Mouse (Mus musculus) megakaryocyte, embryonic 14.5 days (primary cell): ENCODE measurements around the gene Unc119. TPM values are rescaled to one million over a fixed set of nuclear protein-coding genes. Genes with fewer than 3 reads are reported as not detected.

Source experiments
- H3K27me3 ChIP-seq: replicated peaks from 2 replicates; pipeline ENCODE3; 2012; ENCODE audit warnings: inconsistent platforms
- H3K36me3 ChIP-seq: replicated peaks from 2 replicates; pipeline ENCODE3; 2012; ENCODE audit warnings: low read length, inconsistent platforms, mixed read lengths
- H3K4me1 ChIP-seq: 2 replicates; pipeline ENCODE4 v1.6.1; 2012; ENCODE audit warnings: inconsistent platforms
- H3K4me3 ChIP-seq: replicated peaks from 2 replicates; pipeline ENCODE3; 2012; ENCODE audit warnings: moderate library complexity, mild to moderate bottlenecking, inconsistent platforms
- H3K9me3 ChIP-seq: 2 replicates; pipeline ENCODE4 v1.6.1; 2012; ENCODE audit warnings: inconsistent platforms
- FLI1 ChIP-seq: IDR thresholded peaks from 2 replicates; pipeline ENCODE4 v1.6.1; 2012; ENCODE audit warnings: low read length, inconsistent platforms, mixed read lengths
- GATA1 ChIP-seq: IDR thresholded peaks from 3 replicates; pipeline ENCODE4 v1.6.1; 2012; ENCODE audit warnings: mixed read lengths, low read length, inconsistent platforms, borderline replicate concordance
- polyA plus RNA-seq: library from polyadenylated mRNA; stranded (reverse); fragments of >175 nt; gene quantifications from 2 replicates; pipeline ENCODE4 v1.2.3, GENCODE M21; 2012; ENCODE audit warnings: low replicate concordance; ENCODE audit not compliant: insufficient read depth

Unc119 gene
- polyA plus RNA-seq, 1 experiment: 574 TPM

DNA sequence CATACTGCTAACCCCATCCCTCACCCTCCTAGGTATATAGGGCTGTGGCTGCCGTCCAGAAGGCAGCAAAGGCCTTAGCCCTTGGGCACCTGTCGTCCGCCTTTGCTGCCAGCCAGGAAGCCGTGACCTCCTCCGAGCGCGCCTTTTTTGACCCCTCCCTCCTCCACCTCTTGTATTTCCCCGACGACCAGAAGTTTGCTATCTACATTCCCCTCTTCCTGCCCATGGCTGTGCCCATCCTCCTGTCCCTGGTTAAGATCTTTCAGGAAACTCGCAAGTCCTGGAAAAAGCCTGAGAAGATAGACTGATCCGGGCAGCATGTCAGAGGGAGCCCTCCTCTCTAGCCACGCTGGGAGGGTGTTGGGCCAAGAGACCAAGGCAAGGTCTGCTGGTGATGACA, 1.6 kb upstream of the Unc119 start:
- H3K4me1 ChIP-seq: peaks cover 52% of the 10 kb centered on the region
- peak overlapping the region; percentile 46 for H3K4me3 ChIP-seq
- TF ChIP-seq GATA1 (no peak), FLI1 (no peak)
- H3K27me3 ChIP-seq: no peaks in the 10 kb centered on the region
- peaks cover 70% of the 10 kb centered on the region for H3K36me3 ChIP-seq
- no peaks in the 10 kb centered on the region for H3K9me3 ChIP-seq

DNA sequence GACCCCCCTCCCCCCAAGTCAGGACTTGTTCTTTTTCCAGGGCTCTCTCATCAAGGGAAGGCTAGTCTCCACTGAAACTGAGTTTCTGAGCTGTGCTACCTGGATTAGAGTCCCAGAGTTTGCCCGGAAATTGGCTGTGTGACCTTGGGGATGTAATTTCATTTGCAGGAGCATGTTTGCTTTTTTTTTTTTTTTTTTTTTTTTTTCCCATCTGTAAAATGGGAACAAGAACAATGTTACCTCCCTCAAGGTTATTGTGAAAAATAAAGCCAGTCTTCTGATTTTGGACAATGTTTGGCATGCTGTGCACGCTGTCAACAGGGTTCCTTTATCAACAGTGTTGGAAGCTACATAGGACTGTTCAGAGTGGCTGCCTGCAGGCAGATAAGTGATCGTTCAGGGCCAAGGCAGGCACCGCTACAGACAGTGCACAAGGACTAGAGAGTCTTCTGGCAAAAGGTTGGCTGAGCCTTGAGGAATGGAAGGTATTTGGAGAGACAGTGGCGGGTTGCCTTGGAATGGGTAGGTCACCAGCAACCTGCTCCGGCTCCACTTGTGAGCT, 1.1 kb downstream of the Unc119 start:
- peaks cover 73% of the 10 kb centered on the region for H3K36me3 ChIP-seq
- no peaks in the 10 kb centered on the region for H3K9me3 ChIP-seq
- TF ChIP-seq GATA1 (no peak), FLI1 (no peak)
- H3K27me3 ChIP-seq: no peaks in the 10 kb centered on the region
- H3K4me1 ChIP-seq: peaks cover 79% of the 10 kb centered on the region
- H3K4me3 ChIP-seq: peak overlapping the region; percentile 98

DNA sequence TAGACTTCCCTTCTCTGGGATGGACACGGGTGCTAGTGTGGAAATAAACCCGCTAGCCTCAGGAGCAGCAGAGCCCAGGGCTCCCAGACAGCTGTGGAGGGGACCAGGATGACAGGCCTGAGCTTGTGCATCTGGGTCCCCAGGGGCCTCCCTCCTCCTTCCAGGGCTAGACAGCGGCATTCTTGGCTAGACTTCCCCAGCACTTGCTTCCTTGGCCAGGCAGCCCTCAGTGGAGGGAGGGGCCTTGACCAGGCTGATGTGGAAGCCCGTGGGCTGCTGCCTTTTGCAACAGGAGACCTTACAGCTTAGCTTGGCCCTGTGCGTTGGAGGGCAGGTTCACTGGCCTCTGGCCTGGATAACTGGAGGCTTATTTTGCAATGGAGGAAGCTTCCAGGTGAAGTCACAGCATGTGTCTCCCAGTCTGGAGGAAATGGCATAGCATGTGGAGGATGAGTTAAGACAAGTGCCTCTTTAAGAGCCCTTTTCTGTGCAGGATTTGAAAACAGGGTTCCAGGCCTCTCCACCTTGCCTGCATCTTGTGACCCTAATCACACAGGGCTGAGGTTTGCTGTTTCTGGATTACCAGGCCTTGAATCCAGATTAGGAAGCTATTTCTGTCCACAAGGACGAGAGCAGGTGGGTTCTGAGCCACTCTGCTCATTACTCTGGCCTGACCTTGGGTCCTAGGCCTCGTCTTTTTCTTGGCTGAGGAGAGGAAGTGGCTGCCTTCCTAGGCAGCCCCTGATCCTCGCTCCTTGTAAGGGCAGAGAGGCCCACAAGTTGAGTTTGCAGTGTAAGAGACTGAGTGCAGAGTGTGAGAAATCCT, 1.8 kb downstream of the Unc119 start:
- peaks cover 86% of the 10 kb centered on the region for H3K4me1 ChIP-seq
- TF ChIP-seq GATA1: no peak
- TF ChIP-seq FLI1: no peak
- H3K36me3 ChIP-seq: peaks cover 73% of the 10 kb centered on the region
- H3K9me3 ChIP-seq: no peaks in the 10 kb centered on the region
- no peaks in the 10 kb centered on the region for H3K27me3 ChIP-seq
- peak overlapping the region; percentile 98 for H3K4me3 ChIP-seq

DNA sequence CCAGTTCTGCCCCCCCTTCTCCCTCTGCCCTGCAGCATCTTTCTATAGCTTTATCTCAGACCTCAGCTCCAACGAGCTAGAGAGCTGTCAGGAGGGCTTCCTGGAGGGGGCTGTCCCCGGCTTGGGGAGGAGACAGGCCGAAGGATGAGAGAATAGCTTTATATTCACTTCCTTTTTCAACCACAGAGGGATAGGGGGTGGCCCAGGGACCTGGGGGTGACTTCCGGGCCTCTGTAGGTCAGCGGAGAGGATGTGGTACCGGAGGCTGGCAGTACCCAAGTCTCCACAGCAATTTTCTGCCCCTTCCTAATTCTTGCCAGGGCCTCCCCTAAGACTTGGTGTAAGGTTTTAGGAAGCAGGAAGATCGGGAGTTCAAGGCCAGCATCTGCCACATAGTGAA, 2.5 kb downstream of the Unc119 start:
- Histone ChIP-seq H3K4me1 (peaks cover 90% of the 10 kb centered on the region), H3K4me3 (peak overlapping the region; percentile 98), H3K9me3 (no peaks in the 10 kb centered on the region), H3K36me3 (peaks cover 70% of the 10 kb centered on the region), H3K27me3 (no peaks in the 10 kb centered on the region)
- TF ChIP-seq FLI1: peak; percentile 81
- TF ChIP-seq GATA1: no peak

DNA sequence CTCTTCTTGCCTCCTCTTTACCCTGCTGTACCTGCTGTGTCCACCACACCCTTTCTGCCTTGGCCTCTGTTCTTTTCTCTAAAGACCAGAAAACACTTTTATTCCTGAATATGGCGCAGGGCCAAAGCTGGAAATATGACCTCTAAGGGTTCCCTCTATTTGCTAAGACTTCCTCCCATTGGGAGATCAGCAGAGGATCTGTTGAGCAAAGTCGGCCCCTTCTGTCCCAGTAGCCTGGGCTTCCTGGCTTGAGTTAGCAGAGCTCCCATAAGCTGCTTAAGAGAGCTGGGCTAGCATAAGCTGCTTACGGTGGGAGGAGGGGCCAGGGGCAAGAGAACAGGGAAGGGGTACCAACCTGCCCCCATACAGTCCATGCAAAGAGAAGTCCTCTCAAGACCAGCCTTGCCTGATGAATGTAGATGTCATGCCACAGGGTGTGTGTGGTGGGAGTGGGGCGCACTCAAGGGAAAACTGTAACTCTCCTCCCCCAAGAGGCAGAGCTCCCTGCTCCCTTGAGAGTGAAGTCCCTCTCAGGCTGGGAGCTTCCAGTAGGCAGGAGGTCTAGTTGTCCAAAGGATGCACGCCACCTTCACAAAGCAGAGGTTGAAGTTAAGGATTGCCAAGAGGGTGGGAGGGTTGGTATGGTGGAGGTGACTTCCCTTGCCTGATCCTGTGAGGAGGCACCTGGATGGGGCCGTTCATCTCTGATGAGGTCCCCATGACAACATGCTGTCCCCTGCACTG, 3.2 kb downstream of the Unc119 start:
- no peak for TF ChIP-seq GATA1
- no peak for TF ChIP-seq FLI1
- Histone ChIP-seq H3K4me3 (peak overlapping the region; percentile 98), H3K4me1 (peaks cover 83% of the 10 kb centered on the region), H3K27me3 (no peaks in the 10 kb centered on the region), H3K36me3 (peaks cover 63% of the 10 kb centered on the region), H3K9me3 (no peaks in the 10 kb centered on the region)

DNA sequence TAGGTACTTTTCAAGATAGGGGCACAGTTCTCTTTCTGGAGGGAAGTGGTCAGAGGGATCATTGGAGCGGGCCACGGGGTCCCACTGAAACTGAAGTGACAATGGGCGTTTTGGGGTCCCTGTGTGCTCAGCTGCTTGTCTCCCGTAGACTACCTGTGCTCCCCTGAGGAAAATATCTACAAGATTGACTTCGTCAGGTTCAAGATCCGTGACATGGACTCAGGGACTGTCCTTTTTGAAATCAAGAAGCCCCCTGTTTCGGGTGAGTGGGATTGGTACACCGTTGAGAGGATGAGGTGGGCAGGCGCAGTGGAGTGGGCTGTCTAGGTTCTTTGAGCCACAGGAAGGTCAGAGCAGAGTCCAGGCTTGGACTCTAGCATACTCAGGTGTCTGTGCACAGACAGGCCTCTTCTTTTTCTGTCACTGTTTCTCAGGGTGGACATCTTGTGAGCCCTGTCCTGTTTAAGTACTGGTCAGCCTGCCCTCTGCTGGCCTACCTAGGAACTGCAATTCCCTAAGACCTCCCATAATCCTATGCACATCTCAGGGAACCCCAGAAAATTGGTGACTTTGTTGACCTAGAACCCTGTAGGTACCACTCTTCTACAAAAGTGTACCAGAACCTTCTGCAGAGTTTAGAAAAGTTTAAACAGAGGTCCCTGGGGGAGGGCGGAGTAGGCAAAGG, 3.9 kb downstream of the Unc119 start:
- Histone ChIP-seq H3K9me3 (no peaks in the 10 kb centered on the region), H3K36me3 (peaks cover 60% of the 10 kb centered on the region), H3K27me3 (no peaks in the 10 kb centered on the region), H3K4me3 (peak overlapping the region; percentile 98), H3K4me1 (peaks cover 76% of the 10 kb centered on the region)
- TF ChIP-seq FLI1: no peak

DNA sequence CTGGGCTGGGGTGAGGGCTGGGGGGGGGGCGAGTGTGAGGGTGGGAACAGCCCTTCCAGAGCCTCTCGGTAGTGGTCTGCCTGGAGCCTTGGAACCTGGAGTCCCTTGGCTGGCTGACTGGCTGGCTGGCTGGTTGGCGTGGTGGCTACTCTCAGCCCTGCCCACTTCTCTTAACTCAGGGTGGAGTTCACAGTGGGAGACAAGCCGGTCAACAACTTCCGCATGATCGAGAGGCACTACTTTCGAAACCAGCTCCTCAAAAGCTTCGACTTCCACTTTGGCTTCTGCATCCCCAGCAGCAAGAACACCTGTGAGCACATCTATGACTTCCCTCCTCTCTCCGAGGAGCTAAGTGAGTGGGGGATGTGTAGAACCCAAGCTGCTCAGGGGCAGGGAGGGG, 4.6 kb downstream of the Unc119 start:
- no peak for TF ChIP-seq FLI1
- no peak for TF ChIP-seq GATA1
- Histone ChIP-seq H3K4me3 (no peak overlapping the region), H3K27me3 (no peaks in the 10 kb centered on the region), H3K36me3 (peaks cover 58% of the 10 kb centered on the region), H3K4me1 (peaks cover 75% of the 10 kb centered on the region), H3K9me3 (no peaks in the 10 kb centered on the region)

DNA sequence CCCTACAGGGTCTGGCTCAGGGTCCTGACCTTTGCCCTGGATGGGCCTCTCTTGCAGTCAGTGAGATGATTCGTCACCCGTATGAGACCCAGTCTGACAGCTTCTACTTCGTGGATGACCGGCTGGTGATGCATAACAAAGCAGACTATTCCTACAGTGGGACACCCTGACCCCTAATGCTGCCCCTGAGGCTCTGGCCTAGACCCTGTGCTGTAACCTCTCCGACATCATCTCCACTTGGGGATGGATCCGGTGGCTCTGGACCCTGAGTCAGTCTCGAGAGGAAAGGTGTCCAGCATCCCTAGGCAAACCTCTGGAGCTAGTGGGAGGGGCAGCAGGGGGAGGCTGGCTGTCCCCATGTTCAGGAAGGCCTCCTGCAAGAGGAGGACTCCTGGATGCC, 5.2 kb downstream of the Unc119 start:
- peak overlapping the region; percentile 4 for H3K4me3 ChIP-seq
- no peaks in the 10 kb centered on the region for H3K27me3 ChIP-seq
- H3K9me3 ChIP-seq: no peaks in the 10 kb centered on the region
- peaks cover 78% of the 10 kb centered on the region for H3K4me1 ChIP-seq
- H3K36me3 ChIP-seq: peaks cover 58% of the 10 kb centered on the region
- TF ChIP-seq FLI1: no peak
- no peak for TF ChIP-seq GATA1

DNA sequence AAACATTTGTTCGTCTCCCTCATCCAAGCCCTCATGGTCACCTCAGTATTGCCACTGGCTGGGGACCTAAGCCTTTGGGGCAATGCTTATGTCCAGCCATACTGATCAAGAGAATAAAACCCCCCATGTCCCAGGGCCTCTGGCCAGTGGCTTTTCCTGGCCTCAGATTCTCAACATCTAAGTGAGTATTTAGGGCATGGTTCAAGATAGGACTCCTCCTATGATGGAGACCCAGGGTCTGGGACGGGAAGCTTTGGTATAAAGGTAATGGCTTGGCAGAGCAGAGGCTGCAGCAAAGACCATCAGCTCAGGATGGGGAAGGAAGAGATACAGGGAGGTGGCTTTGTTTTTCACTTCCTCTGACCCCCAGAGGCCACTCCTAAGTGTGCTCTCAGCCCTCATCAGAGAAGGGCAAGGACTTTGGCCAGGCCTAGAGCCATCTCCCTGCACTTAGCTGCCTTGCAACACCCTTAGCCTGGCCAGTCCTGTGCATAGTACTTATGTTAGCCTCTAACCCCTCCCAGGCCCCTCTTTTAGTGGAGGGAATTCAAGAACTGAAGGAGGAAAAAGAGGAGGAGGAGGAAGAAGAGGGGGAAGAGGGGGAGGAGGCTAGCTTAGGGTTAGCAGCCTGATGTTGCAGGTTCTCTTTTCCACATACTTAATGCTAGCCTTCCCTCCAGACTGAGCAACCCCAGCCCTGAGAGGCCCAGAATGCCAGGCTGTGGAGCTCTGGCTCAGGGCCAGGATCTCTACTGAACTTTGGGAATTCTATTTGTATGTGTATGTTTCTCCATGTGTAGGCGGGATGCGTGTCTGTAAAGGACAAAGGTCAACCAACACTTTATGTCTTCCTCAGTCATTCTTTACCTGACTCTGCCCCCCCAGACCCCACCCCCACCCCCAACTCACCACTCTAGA, 6.4 kb downstream of the Unc119 start:
- Histone ChIP-seq H3K9me3 (no peaks in the 10 kb centered on the region), H3K4me1 (peaks cover 73% of the 10 kb centered on the region), H3K36me3 (peaks cover 55% of the 10 kb centered on the region), H3K4me3 (no peak overlapping the region), H3K27me3 (no peaks in the 10 kb centered on the region)
- TF ChIP-seq GATA1 (no peak), FLI1 (no peak)
